ENCODE assay signal across 14 mouse cellular contexts in genomic region chr1:155353096-155353495, GRCm38 (mm10).
DNase-seq lines count a peak whose midpoint lies in the region; ATAC-seq lines count a peak whose summit lies in the region.
"Had no signal": no experiment of that assay in that cellular context is flagged by ENCODE, and none has a peak within 500 bp of the region (broad histone marks: within the 10 kb centered on the region; RNA-seq: fewer than 3 reads in every experiment).

No protein-coding gene starts in this region.

- no peak for ATAC-seq in heart, embryonic 16.5 days (replicated peaks; ENCODE audit: extremely low read depth, insufficient read depth, low FRiP score)
- no peak for ATAC-seq in heart, embryonic 11.5 days (replicated peaks; ENCODE audit: insufficient number of reproducible peaks, low FRiP score, low TSS enrichment)
- ATAC-seq in liver, embryonic 12.5 days: no peak
- ATAC-seq in intestine, embryonic 16.5 days: no peak
- ATAC-seq: hindbrain, postnatal 0 days had no signal

- H3K27ac ChIP-seq in heart, embryonic 16.5 days (ENCODE audit: low read length): no peak overlapping the region
- H3K27ac ChIP-seq in heart, embryonic 11.5 days (ENCODE audit: low read depth, low read length): no peak overlapping the region
- peak overlapping the region; percentile 45; the same call in 1 of the 2 replicates for H3K27ac ChIP-seq in liver, embryonic 12.5 days
- no peak overlapping the region for H3K27ac ChIP-seq in intestine, embryonic 16.5 days (ENCODE audit: low read length)
- H3K27ac ChIP-seq: hindbrain, postnatal 0 days; kidney, postnatal 0 days; limb, embryonic 10.5 days; stomach, postnatal 0 days had no signal

- H3K4me2 ChIP-seq in heart, embryonic 16.5 days (ENCODE audit: low read depth, low read length): peak overlapping the region; percentile 25; the same call in 1 of the 2 replicates
- no peak overlapping the region for H3K4me2 ChIP-seq in heart, embryonic 11.5 days
- no peak overlapping the region for H3K4me2 ChIP-seq in liver, embryonic 12.5 days
- no peak overlapping the region for H3K4me2 ChIP-seq in intestine, embryonic 16.5 days (ENCODE audit: low read depth, low read length)

- no peaks in the 10 kb centered on the region for H3K27me3 ChIP-seq in heart, embryonic 16.5 days (ENCODE audit: control insufficient read depth, insufficient read depth, low read length)
- no peaks in the 10 kb centered on the region for H3K27me3 ChIP-seq in heart, embryonic 11.5 days (ENCODE audit: control insufficient read depth, insufficient read depth, low read length)
- H3K27me3 ChIP-seq in liver, embryonic 12.5 days (replicated peaks): no peaks in the 10 kb centered on the region
- H3K27me3 ChIP-seq in intestine, embryonic 16.5 days (replicated peaks; ENCODE audit: control insufficient read depth, insufficient read depth, low read length): no peaks in the 10 kb centered on the region
- H3K27me3 ChIP-seq: megakaryocyte, embryonic 14.5 days had no signal

- no peaks in the 10 kb centered on the region for H3K9me3 ChIP-seq in heart, embryonic 16.5 days (replicated peaks; ENCODE audit: control insufficient read depth, low read length)
- H3K9me3 ChIP-seq in heart, embryonic 11.5 days (replicated peaks; ENCODE audit: control insufficient read depth, low read length): no peaks in the 10 kb centered on the region
- H3K9me3 ChIP-seq in liver, embryonic 12.5 days (replicated peaks): no peaks in the 10 kb centered on the region
- H3K9me3 ChIP-seq in intestine, embryonic 16.5 days (ENCODE audit: control insufficient read depth, low read length): no peaks in the 10 kb centered on the region
- H3K9me3 ChIP-seq: limb, embryonic 10.5 days; megakaryocyte, embryonic 14.5 days had no signal

- 42% methylated on average over 4 of the region's 4 CpGs for WGBS in heart, embryonic 16.5 days
- WGBS in heart, embryonic 11.5 days (ENCODE audit: insufficient replicate concordance): 67% methylated on average over 4 of the region's 4 CpGs
- WGBS in liver, embryonic 12.5 days (ENCODE audit: insufficient replicate concordance): 78% methylated on average over 4 of the region's 4 CpGs
- WGBS in intestine, embryonic 16.5 days: 65% methylated on average over 4 of the region's 4 CpGs

- H3K4me3 ChIP-seq in heart, embryonic 16.5 days (ENCODE audit: low read length): no peak overlapping the region
- H3K4me3 ChIP-seq in heart, embryonic 11.5 days (ENCODE audit: low read depth, low read length): no peak overlapping the region
- no peak overlapping the region for H3K4me3 ChIP-seq in liver, embryonic 12.5 days
- H3K4me3 ChIP-seq in intestine, embryonic 16.5 days (ENCODE audit: low read length): no peak overlapping the region
- H3K4me3 ChIP-seq: limb, embryonic 10.5 days; megakaryocyte, embryonic 14.5 days had no signal

- peak; percentile 7 to 16 for DNase-seq in adrenal gland, postnatal 36 days
- no peak for DNase-seq in adrenal gland, postnatal 10 days
- peak; percentile 25 for DNase-seq in retina, postnatal 1 day
- no peak for DNase-seq in retina, embryonic 14.5 days (ENCODE audit: low spot score)
- DNase-seq: lung, adult 2 months had no signal

- no peaks in the 10 kb centered on the region for H3K36me3 ChIP-seq in heart, embryonic 16.5 days (ENCODE audit: control insufficient read depth, insufficient read depth)
- no peaks in the 10 kb centered on the region for H3K36me3 ChIP-seq in heart, embryonic 11.5 days (ENCODE audit: control insufficient read depth, insufficient read depth, low read length)
- no peaks in the 10 kb centered on the region for H3K36me3 ChIP-seq in liver, embryonic 12.5 days
- no peaks in the 10 kb centered on the region for H3K36me3 ChIP-seq in intestine, embryonic 16.5 days (ENCODE audit: control insufficient read depth, insufficient read depth, low read length)
- H3K36me3 ChIP-seq: limb, embryonic 10.5 days had no signal

- H3K9ac ChIP-seq in heart, embryonic 16.5 days (ENCODE audit: low read length): no peak overlapping the region
- no peak overlapping the region for H3K9ac ChIP-seq in heart, embryonic 11.5 days (ENCODE audit: low read depth, low read length)
- no peak overlapping the region for H3K9ac ChIP-seq in liver, embryonic 12.5 days
- H3K9ac ChIP-seq in intestine, embryonic 16.5 days (ENCODE audit: low read depth, low read length): no peak overlapping the region

- peaks cover 11% of the 10 kb centered on the region for H3K4me1 ChIP-seq in heart, embryonic 16.5 days (ENCODE audit: control insufficient read depth, insufficient read depth, low read length)
- peaks cover 6% of the 10 kb centered on the region; the same call in 1 of the 2 replicates for H3K4me1 ChIP-seq in heart, embryonic 11.5 days (ENCODE audit: control insufficient read depth, insufficient read depth, low read length)
- peaks cover 76% of the 10 kb centered on the region for H3K4me1 ChIP-seq in liver, embryonic 12.5 days
- H3K4me1 ChIP-seq in intestine, embryonic 16.5 days (ENCODE audit: control insufficient read depth, insufficient read depth, low read length): no peaks in the 10 kb centered on the region
- H3K4me1 ChIP-seq: limb, embryonic 10.5 days had no signal

Comparison
In these comparisons a context has a peak if more than half of its experiments do, and no peak if none do; other contexts are left out.
1. DNase-seq: peak in adrenal gland, postnatal 36 days (2 of 2) and retina, postnatal 1 day (single experiment); none in adrenal gland, postnatal 10 days (single experiment) and retina, embryonic 14.5 days (single experiment).